Mouse (Mus musculus) intestine, embryonic 16.5 days (tissue): ENCODE results near the gene Gm45337. TPM values are rescaled to one million over a fixed set of nuclear protein-coding genes. Genes with fewer than 3 reads are reported as not detected.
"Not testable (repeated sequence)": the region's sequence is repeated elsewhere in the genome, so short reads cannot be mapped to it uniquely, and the experiment has no call there.

ENCODE experiments used
- ATAC-seq: fragments of 200-750 bp; cut with Nextera tagmentation; 2 replicates; pipeline ENCODE4 v1.8.0; 2017; ENCODE audit warnings: moderate TSS enrichment, moderate library complexity
- H3K27ac ChIP-seq: fragments of 300-500 bp; sonication (generic); 2 replicates; pipeline ENCODE4 v1.5.1; 2014; ENCODE audit warnings: mild to moderate bottlenecking, low read length
- H3K27me3 ChIP-seq: fragments of 300-500 bp; sonication (generic); replicated peaks from 2 replicates; pipeline ENCODE4 v1.6.1; 2014; ENCODE audit warnings: low read length, control low read depth, mixed read lengths; ENCODE audit not compliant: control insufficient read depth, insufficient read depth
- H3K36me3 ChIP-seq: fragments of 300-500 bp; sonication (generic); 2 replicates; pipeline ENCODE4 v1.6.1; 2014; ENCODE audit warnings: low read length, control low read depth; ENCODE audit not compliant: control insufficient read depth, insufficient read depth
- H3K4me1 ChIP-seq: fragments of 300-500 bp; sonication (generic); 2 replicates; pipeline ENCODE4 v1.6.1; 2014; ENCODE audit warnings: low read length, control low read depth, mixed read lengths; ENCODE audit not compliant: control insufficient read depth, insufficient read depth
- H3K4me2 ChIP-seq: fragments of 300-500 bp; sonication (generic); 2 replicates; pipeline ENCODE4 v1.6.1; 2014; ENCODE audit warnings: low read depth, low read length, control low read depth
- H3K4me3 ChIP-seq: fragments of 300-500 bp; sonication (generic); 2 replicates; pipeline ENCODE4 v1.5.1; 2014; ENCODE audit warnings: mild to moderate bottlenecking, low read length
- H3K9ac ChIP-seq: fragments of 300-500 bp; sonication (generic); 2 replicates; pipeline ENCODE4 v1.6.1; 2014; ENCODE audit warnings: low read depth, low read length
- H3K9me3 ChIP-seq: fragments of 300-500 bp; sonication (generic); 2 replicates; pipeline ENCODE4 v1.6.1; 2016; ENCODE audit warnings: low read length, control low read depth; ENCODE audit not compliant: control insufficient read depth
- WGBS: fragments of 180-500 bp; shearing (Covaris S2); extraction: QIAGEN DNeasy Blood & Tissue Kit; methylation state at CpG from one replicate; pipeline ENCODE4 v1.1.7; 2014; 5-methylcytosine and 5-hydroxymethylcytosine counted together
- polyA plus RNA-seq: library from polyadenylated mRNA; unstranded; fragments of >200 nt; fragmentation: Nextera tagmentation; extraction: Ambion mirVana; gene quantifications from 2 replicates; pipeline ENCODE4 v1.2.1, GENCODE M21; 2015

Gm45337 gene
- polyA plus RNA-seq, 1 experiment from 2014 or later = not detected

GRCm38 (mm10) chr7:142155308-142155707, 10.9 kb upstream of the Gm45337 start:
- Histone ChIP-seq H3K36me3 (no peaks in the 10 kb centered on the region), H3K27me3 (no peaks in the 10 kb centered on the region), H3K4me2 (no peak overlapping the region), H3K4me3 (no peak overlapping the region), H3K9ac (no peak overlapping the region), H3K9me3 (no peaks in the 10 kb centered on the region), H3K4me1 (no peaks in the 10 kb centered on the region), H3K27ac (no peak overlapping the region)
- no peak for ATAC-seq
- WGBS = 41% methylated on average over 1 of the region's 1 CpGs

GRCm38 (mm10) chr7:142152191-142152590, 7.8 kb upstream of the Gm45337 start:
- Histone ChIP-seq H3K36me3 (no peaks in the 10 kb centered on the region), H3K9ac (no peak overlapping the region)
- WGBS = 79% methylated on average over 4 of the region's 4 CpGs

GRCm38 (mm10) chr7:142148633-142149032, 4.2 kb upstream of the Gm45337 start:
- no peaks in the 10 kb centered on the region for H3K36me3 ChIP-seq
- no peak overlapping the region for H3K27ac ChIP-seq
- no peaks in the 10 kb centered on the region for H3K9me3 ChIP-seq
- H3K4me1 ChIP-seq = no peaks in the 10 kb centered on the region
- no peaks in the 10 kb centered on the region for H3K27me3 ChIP-seq
- H3K9ac ChIP-seq = no peak overlapping the region
- no peak overlapping the region for H3K4me2 ChIP-seq
- no peak overlapping the region for H3K4me3 ChIP-seq
- no peak for ATAC-seq

More at GRCm38 (mm10) chr7:142152191-142152590, 7.8 kb upstream of the Gm45337 start:
- H3K27me3 ChIP-seq = no peaks in the 10 kb centered on the region
- no peak overlapping the region for H3K27ac ChIP-seq
- H3K4me2 ChIP-seq = no peak overlapping the region
- H3K9me3 ChIP-seq = no peaks in the 10 kb centered on the region
- ATAC-seq = no peak
- H3K4me1 ChIP-seq = no peaks in the 10 kb centered on the region
- H3K4me3 ChIP-seq = no peak overlapping the region

- Histone ChIP-seq H3K4me1 (no peaks in the 10 kb centered on the region), H3K4me3 (no peak overlapping the region), H3K9ac (no peak overlapping the region), H3K27me3 (no peaks in the 10 kb centered on the region), H3K4me2 (no peak overlapping the region), H3K27ac (no peak overlapping the region), H3K36me3 (no peaks in the 10 kb centered on the region), H3K9me3 (no peaks in the 10 kb centered on the region)
- WGBS = 7% methylated on average over 1 of the region's 1 CpGs
- no peak for ATAC-seq
These were observed 1.6 kb upstream of the Gm45337 start for GRCm38 (mm10) chr7:142146033-142146432.

GRCm38 (mm10) chr7:142145413-142145940, 1.1 kb upstream of the Gm45337 start:
- no peaks in the 10 kb centered on the region for H3K9me3 ChIP-seq
- WGBS = 37% methylated on average over 4 of the region's 4 CpGs
- H3K4me2 ChIP-seq = no peak overlapping the region
- no peak for ATAC-seq
- H3K27ac ChIP-seq = no peak overlapping the region
- no peak overlapping the region for H3K4me3 ChIP-seq
- H3K9ac ChIP-seq = no peak overlapping the region
- H3K4me1 ChIP-seq = no peaks in the 10 kb centered on the region
- H3K27me3 ChIP-seq = no peaks in the 10 kb centered on the region
- H3K36me3 ChIP-seq = no peaks in the 10 kb centered on the region

GRCm38 (mm10) chr7:142143506-142144010, 849 bp downstream of the Gm45337 start:
- not testable (repeated sequence) for H3K9ac ChIP-seq, H3K4me2 ChIP-seq, H3K27ac ChIP-seq, H3K27me3 ChIP-seq, H3K4me1 ChIP-seq, ATAC-seq, H3K4me3 ChIP-seq, H3K36me3 ChIP-seq, H3K9me3 ChIP-seq
- WGBS = 35% methylated on average over 1 of the region's 1 CpGs

- ATAC-seq = no peak
- H3K4me2 ChIP-seq = no peak overlapping the region
- no peak overlapping the region for H3K4me3 ChIP-seq
- no peaks in the 10 kb centered on the region for H3K9me3 ChIP-seq
- 18% methylated on average over 1 of the region's 1 CpGs for WGBS
- H3K4me1 ChIP-seq = no peaks in the 10 kb centered on the region
- H3K36me3 ChIP-seq = no peaks in the 10 kb centered on the region
- H3K27me3 ChIP-seq = no peaks in the 10 kb centered on the region
- H3K9ac ChIP-seq = no peak overlapping the region
- H3K27ac ChIP-seq = no peak overlapping the region
These were observed 3.7 kb downstream of the Gm45337 start for GRCm38 (mm10) chr7:142140696-142141095.

GRCm38 (mm10) chr7:142135934-142136333, 8.5 kb downstream of the Gm45337 start, which contains the start of gene Gm39115:
TSS of gene Gm39115 (minus strand) at chr7:142136034.
- not testable (repeated sequence) for H3K36me3 ChIP-seq, H3K4me3 ChIP-seq, ATAC-seq, H3K9me3 ChIP-seq, H3K27me3 ChIP-seq, H3K4me2 ChIP-seq, H3K4me1 ChIP-seq, H3K9ac ChIP-seq, H3K27ac ChIP-seq
- WGBS = 52% methylated on average over 2 of the region's 2 CpGs

GRCm38 (mm10) chr7:142134206-142134995, 10.0 kb downstream of the Gm45337 start:
- Histone ChIP-seq H3K27ac (no peak overlapping the region), H3K36me3 (no peaks in the 10 kb centered on the region), H3K9ac (no peak overlapping the region), H3K4me1 (no peaks in the 10 kb centered on the region), H3K27me3 (no peaks in the 10 kb centered on the region), H3K4me2 (no peak overlapping the region), H3K9me3 (no peaks in the 10 kb centered on the region), H3K4me3 (no peak overlapping the region)
- no peak for ATAC-seq
- 43% methylated on average over 4 of the region's 4 CpGs for WGBS
